Mouse (Mus musculus): ENCODE data around the gene Gm44973.
A peak's percentile ranks its signal among the peaks of the same experiment; 100 is the strongest.
"Not testable (repeated sequence)": the region's sequence is repeated elsewhere in the genome, so short reads cannot be mapped to it uniquely, and the experiment has no call there.

Gm44973 gene

GRCm38 (mm10) chr7:5016920-5017319, 1.6 kb downstream of the Gm44973 start:
- DNase-seq: no peak

DNA sequence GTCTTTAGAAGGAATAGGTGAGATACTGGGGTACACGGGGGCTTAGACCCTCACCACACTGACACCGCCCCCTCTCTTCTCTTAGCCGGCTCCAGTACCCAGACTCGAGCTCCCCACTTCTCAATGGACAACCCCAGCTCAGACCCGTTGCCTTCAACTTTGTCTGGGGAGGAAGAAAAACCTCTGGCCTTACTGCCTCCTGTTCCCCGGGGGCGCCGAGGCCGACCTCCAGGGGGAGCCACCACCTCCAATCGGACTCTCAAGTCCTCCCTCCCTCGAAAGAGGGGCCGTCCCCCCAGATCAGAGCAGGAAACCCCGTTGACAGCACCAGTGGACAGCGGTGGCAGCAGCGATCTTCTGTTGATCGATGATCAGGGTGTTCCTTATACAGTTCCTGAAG, 2.1 kb downstream of the Gm44973 start:
- no peak for DNase-seq

DNA sequence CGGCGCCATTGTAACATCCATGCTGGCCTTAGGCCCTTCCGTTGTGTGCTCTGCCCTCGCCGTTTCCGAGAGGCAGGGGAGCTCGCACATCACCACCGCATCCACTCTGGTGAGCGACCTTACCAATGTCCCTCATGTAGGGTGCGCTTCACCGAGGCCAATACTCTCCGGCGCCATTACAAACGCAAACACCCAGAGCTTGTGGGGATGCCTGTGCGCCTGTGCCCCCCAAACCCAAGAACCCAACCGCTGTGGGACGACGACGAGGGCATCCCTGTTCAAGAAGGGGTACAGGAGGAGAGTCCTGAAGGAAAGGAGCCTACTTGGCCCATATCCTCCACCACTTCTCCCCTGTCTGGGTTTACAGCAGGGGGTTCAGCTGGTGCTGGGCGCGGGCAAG, 2.6 kb downstream of the Gm44973 start:
- no peak for DNase-seq

GRCm38 (mm10) chr7:5019576-5019975, 4.3 kb downstream of the Gm44973 start:
- DNase-seq: not testable (repeated sequence)

GRCm38 (mm10) chr7:5020000-5020681, 4.8 kb downstream of the Gm44973 start, which contains the start of the genes Zfp865 and Ccdc106:
TSS of gene Zfp865 (plus strand) at chr7:5020376.
TSS of gene Ccdc106 (plus strand) at chr7:5020553.
- DNase-seq: peak; percentile 99

GRCm38 (mm10) chr7:5020685-5021084, 5.4 kb downstream of the Gm44973 start:
- no peak for DNase-seq

DNA sequence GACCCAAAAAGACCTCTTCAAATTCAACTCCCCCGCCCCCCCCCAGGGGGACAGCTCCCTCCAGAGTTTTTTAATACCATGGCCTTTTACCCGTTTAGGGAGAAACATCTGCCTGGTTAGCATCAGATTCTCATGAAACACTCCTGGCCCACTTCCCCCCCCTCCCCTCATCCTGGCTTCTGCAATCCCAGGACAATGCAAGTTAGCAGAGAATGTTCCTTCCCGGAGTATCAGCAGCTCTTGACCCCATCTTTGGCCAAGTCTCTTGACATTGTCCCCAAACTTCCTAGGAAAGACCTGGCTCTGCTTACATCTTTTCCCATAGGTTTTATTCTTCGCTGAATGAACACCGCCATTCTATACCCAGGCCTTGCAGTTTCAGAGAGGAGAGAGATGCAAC, 5.9 kb downstream of the Gm44973 start:
- no peak for DNase-seq

DNA sequence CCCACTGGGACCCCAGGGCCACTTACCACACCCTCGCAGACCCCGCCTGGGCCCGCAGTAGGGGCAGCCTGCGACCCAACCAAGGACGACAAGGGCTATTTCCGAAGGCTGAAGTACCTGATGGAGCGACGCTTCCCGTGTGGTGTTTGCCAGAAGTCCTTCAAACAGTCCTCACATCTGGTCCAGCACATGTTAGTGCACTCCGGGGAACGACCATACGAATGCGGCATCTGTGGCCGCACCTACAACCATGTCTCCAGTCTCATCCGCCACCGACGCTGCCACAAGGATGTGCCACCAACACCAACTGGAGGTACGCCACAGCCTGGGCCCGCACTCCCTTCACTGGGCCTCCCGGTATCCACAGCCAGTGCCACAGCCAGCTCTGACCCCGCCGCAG, 14.2 kb downstream of the Gm44973 start:
- no peak for DNase-seq

DNA sequence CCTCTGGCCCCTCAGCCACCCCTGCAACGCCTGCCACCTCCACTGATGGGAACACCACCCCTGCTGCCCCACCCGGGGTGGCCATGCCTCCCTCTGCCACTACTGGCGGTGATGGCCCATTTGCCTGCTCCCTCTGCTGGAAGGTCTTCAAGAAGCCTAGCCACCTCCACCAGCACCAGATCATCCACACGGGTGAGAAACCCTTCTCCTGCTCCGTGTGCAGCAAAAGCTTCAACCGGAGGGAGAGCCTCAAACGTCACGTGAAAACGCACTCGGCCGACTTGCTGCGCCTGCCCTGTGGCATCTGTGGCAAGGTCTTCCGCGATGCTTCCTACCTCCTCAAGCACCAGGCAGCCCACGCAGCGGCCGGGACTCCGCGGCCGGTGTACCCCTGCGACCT, 14.7 kb downstream of the Gm44973 start:
- no peak for DNase-seq

- no peak for DNase-seq
Measured at GRCm38 (mm10) chr7:5030554-5031275, 15.4 kb downstream of the Gm44973 start.

- DNase-seq: no peak
Measured at GRCm38 (mm10) chr7:5031496-5031895, 16.2 kb downstream of the Gm44973 start.

DNA sequence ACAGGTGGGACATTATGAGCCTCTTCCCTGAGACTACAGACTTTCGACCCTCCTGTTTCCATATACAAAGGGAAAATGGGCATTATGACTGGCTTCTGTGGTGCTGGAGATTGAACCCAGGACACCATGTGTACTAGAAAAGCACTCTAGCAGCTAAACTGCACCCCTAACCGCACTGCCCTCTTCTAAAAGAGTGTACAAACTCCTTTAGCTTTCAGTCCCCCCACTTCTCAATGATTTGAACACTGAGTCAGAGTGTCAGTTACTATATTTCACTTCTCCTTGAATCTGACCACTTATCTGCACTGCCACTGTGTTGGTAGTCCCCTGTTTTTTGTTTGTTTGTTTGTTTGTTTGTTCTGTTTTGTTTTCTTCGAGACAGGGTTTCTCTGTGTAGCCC, 18.5 kb downstream of the Gm44973 start, which contains the start of gene 4632433K11Rik:
Gene 4632433K11Rik (plus strand): TSS at position 301 of the 400 bp plus-strand sequence.
- DNase-seq: no peak

DNA sequence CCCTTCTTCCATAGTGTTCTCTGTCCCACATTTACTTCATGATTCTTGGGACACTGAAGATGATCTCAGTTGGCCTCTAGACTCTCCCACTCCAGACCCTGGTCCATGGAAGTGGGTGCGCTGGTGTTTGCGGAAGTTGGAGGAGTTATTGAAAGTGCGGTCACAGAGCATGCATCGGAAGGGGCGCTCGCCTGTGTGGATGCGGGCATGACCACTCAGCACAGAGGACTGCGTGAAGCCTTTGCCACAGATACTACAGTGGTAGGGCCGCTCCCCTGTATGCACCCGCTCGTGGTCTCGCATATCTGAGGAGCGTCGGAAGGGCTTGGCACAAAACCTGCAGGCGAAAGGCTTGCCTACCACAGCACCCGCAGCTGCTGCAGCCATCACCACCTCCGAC, 20.3 kb downstream of the Gm44973 start:
- DNase-seq: no peak

DNA sequence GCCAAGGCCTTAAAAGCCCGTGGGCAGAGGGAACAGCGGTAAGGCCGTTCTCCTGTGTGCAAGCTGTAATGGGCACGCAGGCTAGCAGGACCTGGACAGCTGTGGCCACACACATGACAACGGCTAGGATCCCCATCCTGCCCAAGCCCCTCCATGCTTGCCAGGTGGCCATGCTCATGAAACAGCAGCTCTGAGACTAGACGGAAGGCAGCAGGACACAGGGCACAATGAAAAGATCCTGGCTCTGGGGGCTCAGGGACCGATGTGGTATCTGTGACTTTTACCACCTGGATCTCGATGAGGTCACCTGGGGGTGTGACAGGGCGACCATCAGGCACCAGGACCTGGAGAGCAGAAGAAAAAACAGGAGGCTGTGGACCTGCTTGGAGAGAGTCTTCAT, 20.8 kb downstream of the Gm44973 start:
- DNase-seq: no peak

DNA sequence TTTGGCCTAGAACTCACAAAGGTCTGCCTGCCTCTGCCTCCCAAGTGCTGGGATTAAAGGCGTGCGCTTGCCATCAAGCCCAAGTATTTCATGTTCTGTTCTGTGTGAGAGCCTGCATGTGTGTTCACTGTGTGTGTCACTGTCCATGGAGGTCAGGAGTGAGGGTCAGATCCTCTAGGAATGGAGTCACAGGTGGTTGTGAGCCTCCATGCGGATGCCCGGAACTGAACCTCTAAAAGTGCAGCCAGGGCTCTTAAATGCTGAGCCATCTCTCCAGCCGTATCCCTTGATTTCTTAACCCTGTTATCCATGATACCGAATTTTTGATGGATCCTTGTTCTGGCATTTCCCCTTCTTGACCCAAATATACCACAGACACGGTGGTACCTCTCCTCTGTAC, 21.7 kb downstream of the Gm44973 start:
- no peak for DNase-seq

DNA sequence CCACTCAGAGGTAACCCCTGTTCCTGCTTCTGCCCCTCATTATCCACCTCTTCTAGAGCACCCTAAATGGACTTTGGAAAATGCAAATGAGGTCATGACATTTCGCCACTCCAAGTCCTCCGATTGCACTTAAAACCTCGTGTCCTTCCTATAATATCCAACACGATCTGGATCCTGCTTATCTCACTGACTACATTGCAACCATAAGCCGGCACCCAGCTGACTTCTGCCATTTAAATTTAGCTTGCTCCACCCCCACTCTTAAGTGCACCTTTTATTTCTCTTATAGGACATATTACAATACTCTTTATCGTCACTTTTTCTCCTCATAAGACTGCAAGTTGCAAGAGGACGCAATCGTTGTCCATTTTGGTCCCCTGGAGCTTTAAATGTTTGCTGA, 22.2 kb downstream of the Gm44973 start:
- no peak for DNase-seq

DNA sequence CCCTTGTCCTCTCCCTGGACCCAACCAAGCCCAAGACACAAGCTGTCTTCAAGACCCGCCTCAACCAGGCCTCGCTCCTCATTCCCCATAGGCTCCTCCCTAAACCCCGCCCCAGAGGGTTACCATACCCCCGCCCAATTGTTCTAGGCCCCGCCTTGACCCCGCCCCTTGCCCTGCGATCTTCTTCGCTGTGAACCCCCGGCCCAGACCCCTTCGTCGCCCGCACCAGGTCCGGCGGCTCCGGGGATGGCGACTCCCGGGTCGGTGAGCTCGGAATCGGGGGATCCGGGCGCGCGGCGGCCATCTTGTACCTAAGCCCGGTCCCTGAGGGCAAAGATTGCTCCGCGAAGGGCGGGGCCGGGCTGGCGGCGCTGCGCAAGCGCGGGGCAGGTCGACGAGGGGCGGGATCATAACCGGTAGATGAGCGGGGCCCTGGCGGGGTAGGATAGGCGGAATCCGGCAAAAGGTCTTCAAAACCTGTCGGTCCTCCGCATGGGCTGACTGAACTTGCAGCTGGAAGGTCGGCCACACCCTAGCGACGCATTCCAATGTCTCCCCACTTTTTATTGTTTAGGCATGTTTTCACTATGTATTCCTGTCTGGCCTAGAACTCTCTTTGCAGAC, 22.9 kb downstream of the Gm44973 start, which contains the start of gene Zfp784:
Gene Zfp784 (minus strand): TSS at position 338 of the 624 bp plus-strand sequence.
- DNase-seq: peak; percentile 92 to 94

DNA sequence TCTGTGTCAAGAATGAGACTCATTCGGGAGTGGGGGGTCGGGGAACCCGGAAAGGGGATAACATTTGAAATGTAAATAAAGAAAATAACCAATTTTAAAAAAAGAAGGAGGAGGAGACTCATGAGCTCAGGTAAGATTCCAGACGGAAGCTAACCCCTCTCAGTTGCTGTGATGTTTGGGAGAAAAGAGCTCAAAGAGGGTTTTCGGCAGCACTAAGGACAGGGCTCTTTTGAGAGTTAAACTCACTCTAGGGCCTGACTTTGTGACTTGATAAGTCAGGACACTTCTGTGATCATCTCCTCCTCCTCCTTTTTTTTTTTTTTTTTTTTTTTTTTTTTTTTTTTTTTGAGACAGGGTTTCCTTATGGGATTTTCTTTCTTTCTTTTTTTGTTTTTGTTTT, 23.6 kb downstream of the Gm44973 start:
- DNase-seq: no peak

GRCm38 (mm10) chr7:5044981-5045380, 29.7 kb downstream of the Gm44973 start:
- DNase-seq: no peak

DNA sequence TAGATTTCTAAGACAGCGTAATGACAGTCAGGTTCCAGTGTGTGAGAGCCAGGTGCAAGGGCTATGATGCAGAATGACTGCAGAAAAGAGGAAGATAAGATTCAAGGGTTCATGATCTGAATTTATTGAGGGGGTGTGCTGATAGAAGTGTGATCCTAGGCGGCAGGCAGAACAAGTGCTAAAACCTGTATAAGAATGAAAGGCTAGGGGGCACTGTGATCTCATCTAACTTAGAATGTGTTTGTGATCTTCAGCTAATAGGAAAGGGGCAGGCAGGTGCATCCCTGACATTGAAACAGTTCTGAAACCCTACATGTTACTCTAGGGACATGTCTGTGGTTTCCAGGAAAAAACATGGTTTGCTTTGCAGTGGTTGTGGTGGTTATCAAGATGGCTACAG, 30.8 kb downstream of the Gm44973 start:
- no peak for DNase-seq

- DNase-seq: peak in 1 of 2 experiments; percentile 33
Measured at GRCm38 (mm10) chr7:5047313-5047712, 32.0 kb downstream of the Gm44973 start.

- DNase-seq: peak; percentile 42 to 56
Measured at GRCm38 (mm10) chr7:5051193-5052192, 36.2 kb downstream of the Gm44973 start, which contains the start of gene Zfp580. TSS of gene Zfp580 (plus strand) at chr7:5051538.

Measured in kidney, adult 8-10 months (tissue).